Mouse (Mus musculus) kidney, embryonic 15.5 days (tissue): ENCODE results near the gene Camta1. TPM values are rescaled to one million over a fixed set of nuclear protein-coding genes. Genes with fewer than 3 reads are reported as not detected.

Experiments
- ATAC-seq: fragments of 200-750 bp; cut with Nextera tagmentation; replicated peaks from 2 replicates; pipeline ENCODE4 v1.8.0; 2017; ENCODE audit warnings: moderate TSS enrichment; ENCODE audit not compliant: low FRiP score
- H3K27ac ChIP-seq: fragments of 300-500 bp; sonication (generic); 2 replicates; pipeline ENCODE4 v1.5.1; 2015; ENCODE audit warnings: mild to moderate bottlenecking, inconsistent platforms
- H3K27me3 ChIP-seq: fragments of 300-500 bp; sonication (generic); 2 replicates; pipeline ENCODE4 v1.6.1; 2015; ENCODE audit warnings: inconsistent platforms
- H3K36me3 ChIP-seq: fragments of 300-500 bp; sonication (generic); 2 replicates; pipeline ENCODE4 v1.6.1; 2015; ENCODE audit warnings: inconsistent platforms
- H3K4me1 ChIP-seq: fragments of 300-500 bp; sonication (generic); 2 replicates; pipeline ENCODE4 v1.6.1; 2015; ENCODE audit warnings: inconsistent platforms
- H3K4me2 ChIP-seq: fragments of 300-500 bp; sonication (generic); 2 replicates; pipeline ENCODE4 v1.6.1; 2015; ENCODE audit warnings: moderate library complexity, mild to moderate bottlenecking, inconsistent platforms
- H3K4me3 ChIP-seq: fragments of 300-500 bp; sonication (generic); replicated peaks from 2 replicates; pipeline ENCODE4 v1.5.1; 2015; ENCODE audit warnings: mild to moderate bottlenecking, inconsistent platforms
- H3K9ac ChIP-seq: fragments of 300-500 bp; sonication (generic); 2 replicates; pipeline ENCODE4 v1.6.1; 2015; ENCODE audit warnings: mild to moderate bottlenecking, inconsistent platforms
- H3K9me3 ChIP-seq: fragments of 300-500 bp; sonication (generic); replicated peaks from 2 replicates; pipeline ENCODE4 v1.6.1; 2016; ENCODE audit warnings: inconsistent platforms
- WGBS: fragments of 180-500 bp; shearing (Covaris S2); methylation state at CpG from one replicate; pipeline ENCODE4 v1.1.7; 2015; ENCODE audit warnings: mixed read lengths; 5-methylcytosine and 5-hydroxymethylcytosine counted together
- polyA plus RNA-seq: library from polyadenylated mRNA; unstranded; fragments of >200 nt; fragmentation: Nextera tagmentation; extraction: Ambion mirVana; gene quantifications from 2 replicates; pipeline ENCODE4 v1.2.1, GENCODE M21; 2015

Gene Camta1
- polyA plus RNA-seq, 1 experiment from 2014 or later = 87.9 TPM

DNA sequence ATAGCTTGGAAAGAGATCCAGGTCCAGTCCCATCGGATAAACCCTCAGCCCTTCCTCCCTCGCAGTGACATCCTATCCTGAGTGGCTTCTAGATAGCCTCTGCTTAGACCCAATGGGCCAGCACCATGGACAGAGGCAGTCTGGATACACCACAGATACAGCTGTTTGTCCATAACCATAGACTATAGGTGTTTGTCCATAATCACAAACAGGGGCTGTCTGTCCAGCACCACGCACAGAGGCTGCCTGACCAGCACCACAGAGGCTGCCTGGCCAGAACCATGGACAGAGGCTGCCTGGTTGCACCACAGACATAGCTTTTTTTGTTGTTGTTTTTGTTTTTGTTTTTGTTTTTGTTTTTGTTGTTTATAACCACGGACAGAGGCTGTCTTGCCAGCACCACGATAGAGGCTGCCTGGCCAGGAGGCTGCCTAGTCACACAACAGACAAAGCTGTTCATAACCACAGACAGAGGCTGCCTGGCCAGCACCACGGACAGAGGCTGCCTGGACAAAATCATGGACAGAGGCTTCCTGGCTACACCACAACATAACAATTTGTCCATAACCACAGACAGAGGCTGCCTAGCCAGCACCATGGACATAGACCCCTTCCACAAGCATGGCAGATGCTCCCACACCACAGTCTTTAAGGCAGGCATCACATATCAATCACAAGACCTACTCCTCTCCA lies 572.6 kb downstream of the Camta1 start:
- no peaks in the 10 kb centered on the region for H3K27me3 ChIP-seq
- H3K9ac ChIP-seq = no peak overlapping the region
- H3K9me3 ChIP-seq = no peaks in the 10 kb centered on the region
- H3K27ac ChIP-seq = no peak overlapping the region
- no peak overlapping the region for H3K4me3 ChIP-seq
- WGBS = 57% methylated on average over 6 of the region's 6 CpGs
- no peaks in the 10 kb centered on the region for H3K4me1 ChIP-seq
- H3K36me3 ChIP-seq = no peaks in the 10 kb centered on the region
- H3K4me2 ChIP-seq = no peak overlapping the region
- ATAC-seq = no peak

DNA sequence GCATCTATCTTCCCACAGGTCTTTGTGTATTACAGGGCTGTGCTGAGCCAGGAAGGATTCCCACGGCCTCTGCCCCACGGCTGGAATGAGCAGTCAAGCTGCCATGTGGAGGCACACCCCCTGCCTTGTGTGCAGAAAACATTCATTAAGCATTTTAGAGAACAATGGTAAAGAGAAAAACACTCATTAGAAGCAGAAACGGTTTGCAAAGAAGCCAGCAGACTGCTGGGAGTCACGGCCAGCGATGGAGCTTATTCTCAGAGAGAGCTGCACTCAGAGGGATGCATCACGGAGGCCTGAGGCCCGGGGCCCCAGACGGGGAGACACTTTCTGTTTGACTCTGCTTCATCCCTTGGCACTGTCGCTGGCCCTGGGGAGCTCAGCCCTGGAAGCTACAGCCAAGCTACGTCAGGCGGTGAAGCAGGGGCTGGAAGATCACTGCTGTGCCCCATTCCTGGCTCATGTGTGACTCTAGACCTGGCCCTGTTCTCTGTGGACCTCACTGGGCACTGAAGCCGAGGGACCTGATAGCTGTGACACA lies 575.7 kb downstream of the Camta1 start:
- no peaks in the 10 kb centered on the region for H3K36me3 ChIP-seq
- no peaks in the 10 kb centered on the region for H3K4me1 ChIP-seq
- no peak overlapping the region for H3K4me2 ChIP-seq
- no peaks in the 10 kb centered on the region for H3K9me3 ChIP-seq
- H3K27ac ChIP-seq = no peak overlapping the region
- H3K4me3 ChIP-seq = no peak overlapping the region
- ATAC-seq = no peak
- no peak overlapping the region for H3K9ac ChIP-seq
- WGBS = 78% methylated on average over 12 of the region's 12 CpGs
- no peaks in the 10 kb centered on the region for H3K27me3 ChIP-seq

- ATAC-seq = no peak
- H3K36me3 ChIP-seq = no peaks in the 10 kb centered on the region
- no peak overlapping the region for H3K27ac ChIP-seq
- H3K4me1 ChIP-seq = no peaks in the 10 kb centered on the region
- no peak overlapping the region for H3K4me2 ChIP-seq
- 55% methylated on average over 3 of the region's 3 CpGs for WGBS
- H3K9ac ChIP-seq = no peak overlapping the region
- no peaks in the 10 kb centered on the region for H3K27me3 ChIP-seq
- no peak overlapping the region for H3K4me3 ChIP-seq
- H3K9me3 ChIP-seq = no peaks in the 10 kb centered on the region
Observed at GRCm38 (mm10) chr4:151285432-151285831, 576.2 kb downstream of the Camta1 start.

DNA sequence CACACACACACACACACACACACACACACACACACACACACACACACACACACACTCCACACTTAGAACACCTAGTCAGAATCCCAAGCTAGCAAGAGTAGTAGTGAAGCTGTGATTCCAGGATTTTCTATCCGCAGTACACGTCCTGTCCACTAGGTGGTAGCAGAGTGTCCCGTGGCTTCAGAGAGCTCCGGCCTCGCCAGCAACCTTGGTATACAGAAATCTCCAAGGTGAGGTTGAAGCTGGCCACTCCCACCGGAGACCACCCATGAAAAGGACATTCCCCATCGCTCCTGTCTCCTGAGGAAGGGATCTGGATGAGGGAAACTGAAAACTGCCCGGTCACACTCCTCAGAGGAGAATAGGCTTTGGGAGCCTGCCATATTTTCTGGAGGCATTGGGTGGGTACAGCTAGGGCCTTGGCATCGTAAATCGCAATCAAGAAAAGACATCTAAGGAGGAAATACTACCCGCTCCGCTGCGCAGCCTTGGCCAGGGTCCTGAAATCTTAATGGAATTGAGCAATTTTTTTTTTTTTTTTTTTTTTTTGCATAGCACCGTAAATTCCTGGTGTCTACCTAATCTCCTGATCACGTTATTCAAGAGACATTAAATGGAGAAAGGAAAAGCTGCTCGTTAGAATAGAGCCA lies 578.5 kb downstream of the Camta1 start:
- Histone ChIP-seq H3K4me1 (no peaks in the 10 kb centered on the region), H3K27ac (no peak overlapping the region), H3K9ac (no peak overlapping the region), H3K4me3 (no peak overlapping the region), H3K27me3 (no peaks in the 10 kb centered on the region), H3K36me3 (no peaks in the 10 kb centered on the region), H3K9me3 (no peaks in the 10 kb centered on the region), H3K4me2 (no peak overlapping the region)
- 18% methylated on average over 16 of the region's 16 CpGs for WGBS
- no peak for ATAC-seq

- Histone ChIP-seq H3K9ac (no peak overlapping the region), H3K4me2 (no peak overlapping the region), H3K27me3 (no peaks in the 10 kb centered on the region), H3K4me3 (no peak overlapping the region), H3K4me1 (no peaks in the 10 kb centered on the region), H3K27ac (no peak overlapping the region), H3K9me3 (no peaks in the 10 kb centered on the region), H3K36me3 (no peaks in the 10 kb centered on the region)
- ATAC-seq = no peak
- WGBS = 83% methylated on average over 14 of the region's 14 CpGs
Observed at GRCm38 (mm10) chr4:151282103-151282502, 579.6 kb downstream of the Camta1 start.

DNA sequence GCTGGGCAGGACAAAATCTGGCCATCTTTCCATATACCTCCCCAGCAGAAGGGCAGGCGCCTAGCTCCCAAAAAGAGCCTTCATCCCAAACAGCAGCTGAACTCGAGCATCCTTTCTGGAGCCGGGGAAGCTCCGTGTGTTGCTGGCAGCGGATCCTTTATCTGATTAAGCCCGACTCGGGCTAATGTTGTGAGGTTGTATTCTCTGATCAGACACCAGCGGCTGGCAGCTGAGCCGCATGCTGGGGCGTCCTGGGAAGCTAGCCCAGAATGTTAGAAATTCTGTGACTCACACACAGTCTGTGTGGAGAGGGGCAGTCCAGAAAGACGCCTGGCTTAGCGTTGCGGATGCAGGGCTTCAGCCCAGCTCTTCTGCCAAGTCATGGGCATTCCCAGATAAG lies 586.4 kb downstream of the Camta1 start:
- no peaks in the 10 kb centered on the region for H3K36me3 ChIP-seq
- no peaks in the 10 kb centered on the region for H3K27me3 ChIP-seq
- no peaks in the 10 kb centered on the region for H3K4me1 ChIP-seq
- no peak overlapping the region for H3K27ac ChIP-seq
- WGBS = 63% methylated on average over 13 of the region's 13 CpGs
- no peak overlapping the region for H3K9ac ChIP-seq
- no peak for ATAC-seq
- no peak overlapping the region for H3K4me3 ChIP-seq
- H3K4me2 ChIP-seq = no peak overlapping the region
- H3K9me3 ChIP-seq = no peaks in the 10 kb centered on the region

GRCm38 (mm10) chr4:151263786-151264414 lies 597.8 kb downstream of the Camta1 start:
- Histone ChIP-seq H3K9ac (no peak overlapping the region), H3K9me3 (no peaks in the 10 kb centered on the region), H3K4me3 (no peak overlapping the region), H3K4me2 (no peak overlapping the region), H3K27ac (no peak overlapping the region), H3K4me1 (peaks cover 5% of the 10 kb centered on the region), H3K36me3 (no peaks in the 10 kb centered on the region), H3K27me3 (peaks cover 5% of the 10 kb centered on the region; the same call in 1 of the 2 replicates)
- 36% methylated on average over 14 of the region's 14 CpGs for WGBS
- ATAC-seq = no peak

- no peaks in the 10 kb centered on the region for H3K9me3 ChIP-seq
- WGBS = 62% methylated on average over 7 of the region's 7 CpGs
Observed at GRCm38 (mm10) chr4:151263052-151263451, 598.6 kb downstream of the Camta1 start.

DNA sequence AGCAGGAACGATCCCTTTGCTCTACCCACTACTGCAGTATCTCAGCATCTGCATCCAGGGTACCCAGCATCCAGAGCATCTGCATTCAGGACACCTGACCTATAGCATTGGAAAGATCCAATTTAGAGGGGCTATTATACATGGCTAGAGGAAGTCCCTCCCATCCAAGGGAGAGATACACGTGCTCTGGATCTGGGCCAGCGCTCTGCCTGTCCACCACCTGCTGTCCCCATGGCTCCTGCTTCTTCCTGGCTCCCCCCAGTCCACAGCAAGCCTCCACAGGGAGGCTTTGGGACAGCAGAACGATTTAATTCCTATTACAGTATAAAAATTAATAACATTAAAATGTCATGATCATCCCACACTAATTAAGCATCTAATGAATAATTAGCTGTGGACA lies 605.1 kb downstream of the Camta1 start:
- 62% methylated on average over 4 of the region's 4 CpGs for WGBS
- ATAC-seq = no peak
- peaks cover 5% of the 10 kb centered on the region for H3K4me1 ChIP-seq

More at GRCm38 (mm10) chr4:151263052-151263451, 598.6 kb downstream of the Camta1 start:
- Histone ChIP-seq H3K9ac (no peak overlapping the region), H3K4me3 (no peak overlapping the region), H3K4me1 (peaks cover 5% of the 10 kb centered on the region), H3K27me3 (peaks cover 5% of the 10 kb centered on the region; the same call in 1 of the 2 replicates), H3K4me2 (no peak overlapping the region), H3K27ac (no peak overlapping the region), H3K36me3 (no peaks in the 10 kb centered on the region)
- ATAC-seq = no peak

GRCm38 (mm10) chr4:151250824-151251223 lies 610.9 kb downstream of the Camta1 start:
- WGBS = 91% methylated on average over 6 of the region's 6 CpGs
- H3K4me1 ChIP-seq = no peaks in the 10 kb centered on the region
- no peak for ATAC-seq

More for the DNA sequence above, 605.1 kb downstream of the Camta1 start:
- Histone ChIP-seq H3K9ac (no peak overlapping the region), H3K9me3 (no peaks in the 10 kb centered on the region), H3K27me3 (peaks cover 5% of the 10 kb centered on the region; the same call in 1 of the 2 replicates), H3K4me2 (no peak overlapping the region), H3K27ac (no peak overlapping the region), H3K36me3 (no peaks in the 10 kb centered on the region), H3K4me3 (no peak overlapping the region)

DNA sequence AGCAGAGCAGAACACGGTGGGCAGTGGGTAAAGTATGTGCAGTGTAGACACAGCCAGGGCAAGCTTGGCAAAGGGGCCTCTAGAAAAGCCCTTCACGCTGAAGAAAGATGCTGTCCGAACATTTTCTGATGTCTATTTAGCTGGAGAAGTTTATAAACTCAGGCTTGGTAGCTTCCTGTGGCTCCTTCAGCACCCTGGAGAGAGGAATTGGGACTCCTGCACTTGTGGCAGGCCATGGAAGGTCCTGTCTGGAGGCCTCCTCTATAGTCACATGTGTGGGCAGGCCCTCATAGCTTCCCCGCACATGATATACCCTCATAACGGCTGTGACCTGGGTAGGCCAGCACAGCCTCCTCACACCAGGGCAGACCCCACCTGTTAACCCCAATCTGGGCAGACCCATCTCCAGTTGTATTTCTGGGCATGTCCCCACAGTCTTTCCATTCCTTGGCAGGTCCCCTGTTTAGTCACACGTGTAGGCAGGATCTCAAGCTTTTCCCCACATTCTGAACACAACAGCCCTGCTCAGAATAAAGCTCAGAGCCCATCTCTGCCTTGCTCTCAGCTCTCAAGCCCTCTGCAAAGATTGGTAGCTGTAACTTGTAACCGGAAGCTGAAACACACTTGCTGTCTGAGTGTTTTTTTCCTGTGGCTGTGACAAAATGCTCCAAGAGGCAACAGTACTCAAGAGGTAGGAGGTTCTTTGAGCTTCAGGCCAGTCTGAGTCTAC lies 616.4 kb downstream of the Camta1 start:
- Histone ChIP-seq H3K27me3 (peaks cover 14% of the 10 kb centered on the region), H3K27ac (no peak overlapping the region), H3K36me3 (no peaks in the 10 kb centered on the region), H3K9me3 (no peaks in the 10 kb centered on the region), H3K4me3 (no peak overlapping the region), H3K4me1 (peaks cover 10% of the 10 kb centered on the region; the same call in 1 of the 2 replicates), H3K9ac (no peak overlapping the region), H3K4me2 (no peak overlapping the region)
- WGBS = 45% methylated on average over 7 of the region's 7 CpGs
- no peak for ATAC-seq

More at GRCm38 (mm10) chr4:151250824-151251223, 610.9 kb downstream of the Camta1 start:
- H3K4me3 ChIP-seq = no peak overlapping the region
- H3K36me3 ChIP-seq = no peaks in the 10 kb centered on the region
- H3K27me3 ChIP-seq = no peaks in the 10 kb centered on the region
- no peak overlapping the region for H3K27ac ChIP-seq
- no peak overlapping the region for H3K9ac ChIP-seq
- no peak overlapping the region for H3K4me2 ChIP-seq
- no peaks in the 10 kb centered on the region for H3K9me3 ChIP-seq
